Mouse (Mus musculus) heart, postnatal 25 days (tissue): ENCODE results near the gene Dgkh. TPM values are rescaled to one million over a fixed set of nuclear protein-coding genes. Genes with fewer than 3 reads are reported as not detected.
A peak's percentile ranks its signal among the peaks of the same experiment; 100 is the strongest.
"Not testable (repeated sequence)": the region's sequence is repeated elsewhere in the genome, so short reads cannot be mapped to it uniquely, and the experiment has no call there.

Experiments used
- DNase-seq: peaks from one replicate; pipeline ENCODE4 v3.0.0; 2022; ENCODE audit warnings: low spot score
- intact Hi-C: fragments of 180-260 bp; cut with DNase I; formaldehyde crosslinking; loops from one replicate; pipeline ENCODE4 v1.15.1; 2025
- total RNA-seq, 2 experiments: library from RNA; stranded (reverse); gene quantifications; 2 replicates each; pipeline ENCODE4 v1.2.3; 2021

The Dgkh gene
- total RNA-seq, 2 experiments from 2014 or later: 6.1 to 7.8 TPM

DNA sequence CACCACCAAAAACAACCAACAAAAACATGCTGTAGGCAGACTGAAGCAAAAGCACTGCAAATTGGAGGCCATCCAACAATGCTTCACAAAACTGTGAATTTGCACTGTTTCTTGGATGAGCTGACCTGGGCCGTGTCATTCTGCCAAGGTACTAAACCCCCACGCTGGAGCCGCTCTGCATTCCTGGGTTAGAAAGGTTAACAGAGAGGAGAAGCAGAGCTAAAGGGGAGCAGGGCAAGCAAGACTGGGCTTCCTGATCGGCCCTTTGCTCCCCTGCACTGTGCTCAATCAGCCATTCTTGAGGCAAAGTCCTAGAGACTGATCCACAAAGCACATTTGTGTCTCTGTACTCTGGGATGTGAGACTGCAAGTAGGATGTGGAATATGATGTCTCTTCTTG lies 170.5 kb downstream of the Dgkh start:
- no peak for DNase-seq
- intact Hi-C loops: no loop called here

DNA sequence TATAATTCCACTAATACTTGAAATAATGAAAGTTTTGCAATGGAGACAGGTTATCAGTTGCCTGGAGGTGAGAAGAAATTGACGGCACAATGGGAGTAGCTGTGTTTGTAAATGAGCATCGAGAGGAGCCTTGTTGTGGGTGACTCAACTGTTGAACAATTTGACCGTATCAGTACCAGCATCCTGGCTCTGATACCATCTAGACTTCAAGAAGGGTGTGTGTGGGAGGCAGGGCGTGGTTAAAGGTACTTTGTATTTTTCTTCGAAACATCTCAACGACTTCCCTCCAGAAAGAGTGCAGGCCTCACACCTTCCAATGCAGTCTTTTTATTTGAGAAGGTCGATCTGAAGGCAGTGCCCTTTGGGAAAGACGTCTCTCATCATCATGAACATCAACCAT lies 173.5 kb downstream of the Dgkh start:
- intact Hi-C loops: no loop called here
- DNase-seq: no peak

DNA sequence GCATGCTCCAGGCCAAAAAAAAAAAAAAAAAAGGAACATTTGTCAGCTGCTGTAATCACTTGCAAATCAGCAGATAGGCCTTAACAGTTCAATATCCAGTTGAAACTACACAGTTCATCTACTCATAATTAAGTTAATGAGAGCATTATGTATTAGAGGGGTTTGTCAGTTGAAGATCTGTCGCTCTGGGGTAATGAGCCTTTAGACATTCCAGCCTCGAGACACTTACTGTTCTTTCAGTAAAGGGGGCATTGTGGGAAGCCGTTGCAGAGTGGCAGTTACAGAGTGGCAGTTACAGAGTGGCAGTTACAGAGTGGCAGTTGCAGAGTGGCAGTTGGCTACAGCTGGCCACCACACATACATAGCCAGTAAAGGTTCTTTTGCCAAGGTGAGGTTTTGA lies 177.7 kb downstream of the Dgkh start:
- intact Hi-C loops, DNase-seq: not testable (repeated sequence)

DNA sequence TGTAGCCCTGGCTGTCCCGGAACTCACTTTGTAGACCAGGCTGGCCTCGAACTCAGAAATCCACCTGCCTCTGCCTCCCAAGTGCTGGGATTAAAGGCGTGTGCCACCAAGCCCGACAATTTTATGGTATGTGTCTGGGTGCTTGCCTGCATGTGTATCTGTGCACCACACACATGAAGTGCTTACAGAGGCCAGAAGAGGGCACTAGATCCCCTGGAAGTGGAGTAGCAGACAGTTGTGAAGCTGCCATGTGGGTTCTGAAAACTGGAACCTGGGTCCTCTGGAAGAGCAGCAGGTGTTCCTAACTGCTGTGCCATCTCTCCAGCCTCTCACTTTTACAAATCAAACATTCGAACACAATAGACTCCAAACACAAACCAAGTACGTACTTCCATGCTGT lies 178.9 kb downstream of the Dgkh start:
- DNase-seq: no peak
- intact Hi-C loops: no loop called here

DNA sequence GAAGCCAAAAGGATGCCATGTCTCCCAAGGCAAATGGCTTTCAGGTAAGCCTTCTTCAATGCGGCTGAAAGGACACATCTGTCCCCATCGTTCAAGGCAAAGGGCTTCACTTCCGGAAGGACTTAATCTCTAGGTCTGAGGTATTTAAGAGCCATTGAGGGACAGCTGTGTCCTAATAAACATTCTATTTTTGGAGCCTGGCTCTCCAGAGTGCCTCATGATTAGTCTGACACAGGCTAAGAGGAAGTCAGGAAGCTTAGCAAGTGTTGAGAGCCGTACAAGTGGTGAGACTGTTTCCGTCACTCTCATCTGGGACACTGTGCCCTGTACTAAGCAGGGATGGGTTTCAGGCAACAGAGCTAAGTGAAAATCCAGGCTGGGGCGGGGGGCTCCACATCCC lies 183.8 kb downstream of the Dgkh start:
- no peak for DNase-seq
- intact Hi-C loops: no loop called here

DNA sequence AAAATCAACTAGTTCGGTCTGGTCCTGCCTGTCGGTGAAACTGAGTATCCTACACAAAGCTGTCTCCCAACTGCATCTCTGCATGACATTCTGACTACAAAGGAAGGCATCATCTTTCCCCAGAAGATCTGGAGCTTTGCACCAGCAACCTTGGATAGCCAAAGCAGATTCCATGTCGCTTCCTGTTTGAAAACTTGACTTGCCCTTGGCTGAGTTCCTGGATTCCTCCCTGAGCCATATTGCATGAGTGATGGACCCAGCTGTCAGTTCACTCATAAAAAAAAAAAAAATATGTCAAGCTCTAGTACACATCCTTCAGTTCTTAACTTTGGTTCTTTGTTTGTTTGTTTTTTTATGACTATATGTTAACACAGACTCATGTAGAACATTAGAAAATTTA lies 191.3 kb downstream of the Dgkh start:
- intact Hi-C loops: no loop called here
- no peak for DNase-seq

DNA sequence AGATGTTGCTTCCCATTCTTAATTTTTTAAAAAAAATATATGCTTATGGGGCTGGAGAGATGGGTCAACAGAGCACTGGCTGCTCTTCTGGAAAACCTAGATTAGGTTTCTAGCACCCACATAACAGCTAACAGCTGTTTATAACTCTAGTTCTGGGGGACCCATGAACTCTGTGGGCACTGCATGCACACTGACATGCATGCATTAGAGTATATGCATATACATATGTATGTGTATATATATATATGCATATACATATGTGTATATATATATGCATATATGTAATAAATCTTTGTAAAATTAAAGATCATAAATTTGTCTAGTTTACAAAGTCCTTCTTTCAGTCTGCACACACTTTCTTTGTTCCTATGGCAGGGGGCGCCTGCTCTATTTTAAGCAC lies 192.8 kb downstream of the Dgkh start:
- no peak for DNase-seq
- intact Hi-C loops: no loop called here

DNA sequence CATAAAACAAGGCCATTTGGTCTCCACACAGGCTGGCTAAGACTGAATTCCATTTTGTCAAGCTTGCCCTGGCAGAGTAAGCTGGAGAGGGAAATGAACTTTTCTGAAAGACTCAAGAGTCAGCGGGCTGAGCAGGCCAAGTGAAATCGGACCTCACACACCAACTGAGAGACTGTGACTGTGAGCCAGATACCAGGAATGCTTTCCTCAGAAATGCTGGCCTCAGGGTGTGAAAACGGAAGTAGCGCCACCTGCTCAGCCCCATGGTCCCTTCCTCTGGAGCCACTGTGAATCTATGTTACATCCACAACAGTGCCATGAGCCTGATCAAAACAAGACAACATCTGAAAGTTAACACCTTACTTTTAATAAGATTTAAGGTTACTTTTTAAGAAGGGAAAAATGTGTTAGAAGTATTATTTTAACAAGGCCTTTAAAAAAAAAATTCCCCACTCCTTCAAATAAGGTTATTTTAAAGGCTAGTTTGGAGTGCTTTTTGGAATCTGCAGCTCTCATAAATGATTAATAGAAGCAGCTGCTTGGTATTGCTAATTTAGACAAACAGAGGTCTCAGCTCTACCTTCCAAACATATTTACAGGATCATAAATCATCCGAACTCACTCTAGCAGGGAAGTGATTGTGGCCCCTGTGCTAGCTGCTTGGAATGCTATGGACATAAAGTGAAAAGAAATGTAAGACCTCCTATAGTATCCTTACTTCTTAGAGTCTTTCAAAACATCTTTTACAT lies 193.8 kb downstream of the Dgkh start:
- intact Hi-C loops: no loop called here
- DNase-seq: no peak

DNA sequence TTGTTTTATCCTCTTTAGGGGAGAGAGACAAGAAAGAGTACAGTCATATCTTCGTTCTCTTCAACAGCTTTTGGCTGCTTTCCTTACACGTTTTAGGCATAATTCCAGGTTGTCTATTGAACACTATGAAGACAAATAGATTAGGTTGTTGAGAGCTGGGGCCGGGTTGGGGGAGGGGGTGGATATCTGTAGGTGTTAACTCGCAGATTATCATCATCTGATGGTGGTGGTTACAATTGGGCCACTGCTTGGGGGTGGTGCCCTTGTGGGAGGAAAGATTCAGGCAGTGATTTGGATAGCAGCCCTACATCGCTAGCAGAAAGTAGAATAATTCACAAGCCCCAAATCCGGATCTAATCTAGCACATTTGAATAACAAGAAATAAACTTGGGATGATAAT lies 195.0 kb downstream of the Dgkh start:
- DNase-seq: no peak
- intact Hi-C loops: no loop called here

DNA sequence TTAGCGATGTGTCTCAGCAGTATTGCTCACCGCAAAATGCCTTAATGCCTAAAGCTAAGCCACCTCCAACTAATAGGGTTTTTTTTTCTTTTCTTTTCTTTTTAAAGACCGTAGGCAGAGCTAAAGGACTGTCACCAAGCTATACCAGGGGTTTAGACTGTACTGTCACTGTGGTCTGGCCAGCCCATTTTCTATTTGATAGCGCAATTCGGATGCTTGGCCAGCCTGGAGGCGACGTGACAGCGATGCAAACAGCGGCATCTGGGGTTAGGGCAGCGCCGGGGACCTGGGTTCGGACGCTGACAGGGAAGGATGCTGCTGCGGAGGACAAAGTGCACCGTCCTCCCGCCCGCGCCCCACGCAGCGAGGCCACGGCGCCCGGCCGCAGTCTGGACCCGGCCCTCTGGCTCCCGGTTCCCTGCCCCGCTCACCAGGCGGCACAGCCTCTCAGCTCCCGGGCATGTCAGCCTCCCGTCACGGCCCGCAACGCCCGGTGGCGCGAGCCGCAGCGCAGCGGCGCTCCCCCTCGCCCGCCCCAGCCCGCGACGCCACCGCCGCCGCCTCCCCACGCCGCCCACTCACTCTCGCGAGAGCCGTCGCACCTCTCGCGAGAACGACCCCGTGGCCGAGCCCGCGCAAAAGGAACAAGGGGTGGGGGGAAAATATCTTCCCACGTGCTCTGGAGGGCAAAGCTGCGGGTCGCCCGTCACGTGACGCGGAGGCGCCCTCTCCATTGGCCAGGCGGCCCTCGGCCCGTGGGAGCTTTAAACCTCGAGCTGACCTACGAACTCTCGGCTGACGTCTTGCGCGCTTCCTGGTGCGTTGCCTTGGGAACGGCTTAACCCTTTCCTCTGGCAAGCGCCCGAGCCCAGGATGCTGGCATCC lies 196.1 kb downstream of the Dgkh start, which contains the start of gene Akap11:
Akap11 (minus strand) TSS at position 528 of the 885 bp plus-strand sequence.
- DNase-seq: peak; percentile 93
- intact Hi-C loops: no loop called here

DNA sequence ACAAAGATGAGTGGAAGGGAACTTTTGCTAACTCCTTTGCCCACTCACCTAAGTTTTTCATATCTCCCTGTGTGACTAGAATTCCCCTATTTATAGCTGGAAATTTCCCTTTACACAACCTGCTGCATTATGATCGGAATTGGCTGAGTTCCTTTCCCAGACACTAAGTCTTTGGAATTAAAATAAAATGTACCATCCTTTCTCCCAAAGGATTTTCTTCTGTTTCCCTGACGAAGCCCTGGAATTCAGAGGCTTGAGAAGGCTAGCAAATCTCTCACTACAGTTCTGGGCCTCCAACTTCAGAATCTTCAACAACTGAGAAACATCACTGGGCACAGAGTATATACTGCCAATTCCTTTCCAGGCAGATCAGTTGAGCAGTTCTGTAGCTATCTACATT lies 197.2 kb downstream of the Dgkh start:
- no peak for DNase-seq
- intact Hi-C loops: no loop called here

DNA sequence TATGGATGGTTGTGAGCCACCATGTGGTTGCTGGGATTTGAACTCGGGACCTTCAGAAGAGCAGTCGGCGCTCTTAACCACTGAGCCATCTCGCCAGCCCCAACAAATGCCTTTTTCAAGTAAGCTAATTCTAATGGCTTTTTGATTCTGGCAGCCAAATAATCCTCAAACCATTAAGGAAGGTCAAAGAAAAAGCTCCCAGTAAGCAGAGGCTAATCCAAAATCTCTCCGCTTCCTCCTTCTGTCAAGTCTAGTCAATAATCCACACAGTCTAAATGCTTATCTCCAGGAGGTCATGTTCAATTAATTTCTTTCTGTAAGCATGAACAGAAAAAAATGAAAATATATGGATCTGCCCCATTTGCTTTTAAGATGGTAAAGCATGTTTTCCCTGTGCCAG lies 197.9 kb downstream of the Dgkh start:
- intact Hi-C loops: no loop called here
- no peak for DNase-seq

DNA sequence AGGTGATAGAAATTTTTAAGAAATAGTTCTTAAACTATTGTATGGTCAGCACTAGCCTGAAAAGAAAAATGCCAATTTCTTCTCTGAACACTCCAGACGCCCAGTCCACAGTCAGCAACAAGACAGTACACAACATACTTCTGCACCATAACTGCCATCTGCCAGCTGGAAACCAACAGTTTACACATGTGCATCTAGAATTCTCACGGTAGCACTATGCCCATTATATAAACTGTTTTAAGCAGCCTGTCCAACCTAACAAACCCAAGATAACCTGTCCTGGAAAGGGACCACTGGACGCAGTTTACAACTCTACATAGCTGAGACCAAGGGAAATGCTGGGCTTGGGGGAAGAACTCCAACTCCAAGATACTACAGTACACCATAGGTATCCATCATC lies 198.9 kb downstream of the Dgkh start:
- DNase-seq: no peak
- intact Hi-C loops: no loop called here

DNA sequence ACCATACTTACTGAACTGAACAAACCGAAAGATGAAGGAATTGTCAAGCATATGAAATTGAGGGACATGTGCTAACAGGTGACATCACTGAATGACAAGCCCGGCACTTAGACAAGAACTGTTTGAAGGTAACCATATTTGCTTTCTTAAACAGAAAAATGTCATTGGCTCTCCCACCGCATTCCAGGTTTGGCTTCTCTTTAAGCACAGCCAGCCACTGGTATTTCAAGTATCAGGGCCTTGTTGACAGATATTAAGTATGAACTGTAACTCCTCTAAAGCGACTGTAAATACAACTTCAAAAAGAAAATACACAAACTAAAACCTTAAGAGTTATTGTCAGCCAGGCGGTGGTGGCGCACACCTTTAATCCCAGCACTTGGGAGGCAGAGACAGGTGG lies 200.2 kb downstream of the Dgkh start:
- no peak for DNase-seq

DNA sequence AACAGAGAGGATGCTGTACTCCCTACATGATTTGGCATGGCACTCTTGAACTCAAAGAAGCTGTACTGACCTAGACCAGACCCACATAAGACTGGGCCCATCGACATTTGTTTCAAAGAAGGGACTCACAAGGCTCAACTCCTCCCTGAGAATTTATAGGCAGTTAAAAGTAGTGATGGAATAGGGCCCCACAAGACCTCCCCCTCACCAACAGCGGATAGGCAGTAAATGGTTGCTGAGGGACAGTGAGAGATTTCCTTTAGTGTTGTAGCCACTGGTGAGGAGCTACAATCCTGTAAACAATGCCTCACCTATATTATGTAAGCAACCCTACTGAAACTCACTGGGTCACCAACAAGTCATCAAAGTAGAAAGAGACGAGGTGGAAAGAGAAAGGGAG lies 202.3 kb downstream of the Dgkh start:
- intact Hi-C loops: no loop called here
- no peak for DNase-seq

More for the DNA sequence above, 200.2 kb downstream of the Dgkh start:
- intact Hi-C loops: no loop called here

DNA sequence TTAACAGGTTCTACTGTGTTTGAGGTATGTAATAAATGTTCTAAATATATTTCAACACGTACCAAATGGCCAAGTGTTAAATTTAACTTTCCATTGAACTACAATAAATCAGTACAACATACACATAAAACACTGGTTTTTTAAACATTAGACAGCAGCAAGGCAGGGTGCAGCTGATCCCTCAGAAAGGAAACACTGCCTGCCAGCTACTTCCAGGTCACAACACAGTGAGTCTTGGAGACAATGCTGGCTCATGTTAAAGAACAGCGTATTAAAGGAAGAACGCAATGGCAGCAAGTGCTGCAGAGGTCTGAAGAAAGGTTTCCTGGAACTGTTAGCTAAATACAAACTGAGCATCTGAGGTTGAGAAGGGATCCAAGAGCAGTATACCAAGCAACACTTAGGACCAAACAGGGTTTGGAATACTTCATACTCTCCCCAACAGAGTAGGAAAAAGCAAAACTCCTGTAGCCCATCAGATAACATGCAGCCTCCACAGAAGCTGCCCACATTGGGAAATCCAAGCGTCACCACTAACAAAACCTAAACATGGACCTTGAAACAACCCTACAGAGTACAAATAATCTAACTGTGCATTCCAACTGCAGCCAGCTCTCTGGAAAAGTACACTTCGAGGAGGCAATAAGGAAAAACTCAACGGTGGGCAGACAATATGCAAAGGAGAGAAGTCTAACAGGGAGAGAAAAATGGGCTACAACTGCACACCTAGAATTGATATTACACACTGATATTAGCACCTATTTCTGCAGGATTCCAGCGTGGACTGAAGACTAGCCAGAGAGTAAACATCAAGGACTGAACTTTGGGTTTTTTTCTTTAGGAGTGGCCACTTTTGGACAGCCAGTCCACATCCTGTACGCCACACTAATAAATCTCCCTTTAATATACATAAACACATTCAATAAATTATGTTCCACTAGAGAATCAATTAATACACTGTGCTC lies 203.8 kb downstream of the Dgkh start:
- intact Hi-C loops: no loop called here
- no peak for DNase-seq

DNA sequence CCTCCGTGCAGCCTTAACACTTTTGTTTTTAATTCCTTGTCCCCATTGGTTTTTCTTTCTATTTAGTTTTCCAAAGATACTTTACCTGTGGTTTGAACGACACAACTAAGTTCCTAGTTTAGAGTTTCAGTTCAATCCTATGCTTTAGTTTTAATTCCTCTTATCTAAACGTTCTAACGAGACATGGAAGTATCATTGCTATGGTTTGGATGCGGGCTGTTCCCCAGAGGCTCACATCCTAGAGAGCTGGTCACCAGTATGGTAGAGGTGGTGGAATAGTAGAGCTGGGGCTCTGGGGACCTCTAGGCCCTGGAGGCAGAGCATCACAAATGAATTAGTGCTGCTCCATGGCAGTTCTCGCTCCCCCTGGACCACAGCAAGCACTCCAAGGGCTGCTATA lies 205.7 kb downstream of the Dgkh start:
- intact Hi-C loops: no loop called here
- DNase-seq: no peak

DNA sequence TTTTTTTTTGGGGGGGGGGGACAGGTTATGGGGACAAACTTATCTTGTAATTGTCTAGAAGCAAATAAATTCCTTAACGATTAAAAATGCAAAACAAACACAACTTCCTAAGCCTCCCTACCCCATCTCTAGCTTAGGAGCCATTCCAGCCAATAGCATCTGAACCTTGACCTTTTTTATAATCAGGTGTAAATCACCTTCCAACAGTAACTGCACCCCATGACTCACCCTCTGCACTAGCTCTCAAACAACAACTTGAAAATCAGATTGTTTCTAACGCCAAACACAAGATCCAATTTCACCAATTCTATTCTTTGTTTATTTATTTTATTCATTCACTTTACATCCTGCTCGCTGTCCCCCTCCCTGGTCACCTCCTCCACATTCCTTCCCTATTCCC lies 206.1 kb downstream of the Dgkh start:
- DNase-seq: no peak
- intact Hi-C loops: no loop called here

DNA sequence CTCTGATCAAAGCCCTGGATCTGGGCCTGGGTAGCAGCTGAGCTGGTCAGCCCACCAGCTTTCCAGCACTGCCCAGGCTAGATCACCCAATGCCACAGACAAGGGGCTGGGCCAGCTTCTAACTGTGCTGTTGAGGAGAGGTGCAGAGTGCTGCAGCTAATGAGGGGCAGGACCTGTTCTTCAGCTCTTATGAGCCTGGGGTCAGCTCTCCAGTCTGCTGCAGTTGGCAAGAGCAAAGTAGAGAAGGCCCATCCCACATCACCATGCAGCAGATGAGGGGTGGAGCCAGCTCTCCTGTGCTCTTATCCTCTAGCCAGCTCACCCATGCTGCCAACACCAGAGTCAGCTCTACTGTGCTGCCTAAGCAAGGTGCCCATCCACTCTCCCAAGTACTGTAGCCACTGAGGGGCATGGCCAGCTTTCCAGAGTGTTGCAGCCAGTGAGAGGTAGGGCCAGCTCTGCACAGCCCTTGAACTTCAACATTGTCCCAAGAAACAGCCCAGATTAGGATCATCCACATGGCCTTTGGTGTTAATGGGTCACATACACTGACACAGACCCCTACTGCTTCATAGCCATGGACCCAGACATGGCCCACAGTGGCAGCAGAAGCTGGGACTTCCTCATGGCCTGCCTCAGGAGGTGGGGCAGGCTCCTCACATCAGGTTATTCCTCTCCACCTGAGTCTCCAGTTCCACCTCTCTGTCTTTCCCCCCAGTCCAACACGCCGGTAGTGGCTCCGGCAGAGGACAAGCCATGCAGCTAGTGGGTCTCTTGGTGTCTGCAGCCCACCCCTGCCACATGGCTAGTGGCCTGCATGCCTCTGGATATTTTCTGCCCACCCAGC lies 206.7 kb downstream of the Dgkh start:
- intact Hi-C loops: no loop called here
- no peak for DNase-seq
